Mouse (Mus musculus) G1E (cell line): ENCODE results near the gene Eid2. TPM values are rescaled to one million over a fixed set of nuclear protein-coding genes. Genes with fewer than 3 reads are reported as not detected.
A peak's percentile ranks its signal among the peaks of the same experiment; 100 is the strongest.

Experiments used
- ATAC-seq: 2 replicates; pipeline ENCODE4 v1.8.0; 2016; ENCODE audit warnings: mild to moderate bottlenecking; ENCODE audit not compliant: insufficient number of reproducible peaks, poor library complexity, low FRiP score, severe bottlenecking; ENCODE audit errors: extremely low read depth
- DNase-seq: peaks from one replicate; pipeline ENCODE4 v3.0.0; 2012; ENCODE audit warnings: low spot score
- H3K27me3 ChIP-seq: 2 replicates; pipeline ENCODE4 v1.6.1; 2012; ENCODE audit warnings: mild to moderate bottlenecking, low read length, inconsistent platforms; ENCODE audit not compliant: insufficient read depth
- H3K36me3 ChIP-seq: replicated peaks from 2 replicates; pipeline ENCODE3; 2012; ENCODE audit warnings: mild to moderate bottlenecking, inconsistent platforms
- H3K4me1 ChIP-seq: 2 replicates; pipeline ENCODE4 v1.6.1; 2012; ENCODE audit warnings: low read depth, low read length, inconsistent platforms, mixed read lengths; ENCODE audit not compliant: insufficient read depth
- H3K4me3 ChIP-seq: 2 replicates; pipeline ENCODE4 v1.5.1; 2012; ENCODE audit warnings: low read depth, mild to moderate bottlenecking, inconsistent platforms, low read length, moderate library complexity, mixed read lengths
- H3K9me3 ChIP-seq: replicated peaks from 2 replicates; pipeline ENCODE4 v1.6.1; 2012; ENCODE audit warnings: inconsistent platforms
- CTCF ChIP-seq: IDR thresholded peaks from 2 replicates; pipeline ENCODE4 v1.5.1; 2012; ENCODE audit warnings: low read depth, low read length, inconsistent platforms, mixed read lengths
- GATA1 ChIP-seq: IDR thresholded peaks from 2 replicates; pipeline ENCODE4 v1.6.1; 2012; ENCODE audit warnings: borderline replicate concordance, low read length, inconsistent platforms, mixed read lengths
- GATA2 ChIP-seq: IDR thresholded peaks from 2 replicates; pipeline ENCODE4 v1.6.1; 2012; ENCODE audit warnings: low read depth, low read length, inconsistent platforms, borderline replicate concordance
- POLR2AphosphoS5 ChIP-seq: IDR thresholded peaks from 2 replicates; pipeline ENCODE4 v1.6.1; 2012; ENCODE audit warnings: low read depth, low read length, inconsistent platforms; ENCODE audit not compliant: insufficient replicate concordance
- TAL1 ChIP-seq: conservative IDR thresholded peaks from 2 replicates; pipeline ENCODE4 v1.6.1; 2012; ENCODE audit warnings: low read depth, low read length, inconsistent platforms, mixed read lengths
- polyA plus RNA-seq: library from polyadenylated mRNA; stranded (reverse); fragments of >175 nt; gene quantifications from 2 replicates; pipeline ENCODE4 v1.2.3, GENCODE M21; 2012
- total RNA-seq, 2 experiments: library from RNA; stranded (forward) in 1 of 2; stranded (reverse) in 1 of 2; fragments of 200-1000 nt in 1 of 2; fragments of >200 nt in 1 of 2; fragmentation: Nextera tagmentation in 1 of 2; gene quantifications; 2 replicates each; pipeline ENCODE4 v1.2.3; 2014 to 2017

The Eid2 gene
- total and polyA plus RNA-seq, 3 experiments = 18.0 to 51.7 (median 23.5) TPM

GRCm38 (mm10) chr7:28254591-28254990 lies 13.1 kb upstream of the Eid2 start:
- TF ChIP-seq TAL1 (peak; percentile 52), CTCF (no peak), GATA1 (no peak), GATA2 (no peak)

GRCm38 (mm10) chr7:28255476-28255875 lies 12.2 kb upstream of the Eid2 start:
- Histone ChIP-seq H3K27me3 (no peaks in the 10 kb centered on the region), H3K36me3 (no peaks in the 10 kb centered on the region), H3K4me1 (peaks cover 15% of the 10 kb centered on the region), H3K9me3 (peaks cover 9% of the 10 kb centered on the region), H3K4me3 (no peak overlapping the region)
- no peak for ATAC-seq
- no peak for DNase-seq
- TF ChIP-seq GATA2 (no peak), CTCF (peak; percentile 50; the same call in 1 of the 2 replicates)

More at GRCm38 (mm10) chr7:28254591-28254990, 13.1 kb upstream of the Eid2 start:
- DNase-seq = peak; percentile 41
- Histone ChIP-seq H3K9me3 (peaks cover 9% of the 10 kb centered on the region), H3K27me3 (no peaks in the 10 kb centered on the region), H3K36me3 (no peaks in the 10 kb centered on the region), H3K4me3 (no peak overlapping the region; the same call in 1 of the 2 replicates), H3K4me1 (peaks cover 17% of the 10 kb centered on the region)
- ATAC-seq = peak; percentile 80

- Histone ChIP-seq H3K9me3 (no peaks in the 10 kb centered on the region), H3K36me3 (no peaks in the 10 kb centered on the region), H3K4me3 (no peak overlapping the region), H3K4me1 (peaks cover 14% of the 10 kb centered on the region), H3K27me3 (peaks cover 13% of the 10 kb centered on the region)
- ATAC-seq = no peak
- TF ChIP-seq GATA1 (no peak), CTCF (no peak), TAL1 (no peak), POLR2AphosphoS5 (no peak), GATA2 (no peak)
- DNase-seq = no peak
Measured at GRCm38 (mm10) chr7:28262861-28263260, 4.8 kb upstream of the Eid2 start.

GRCm38 (mm10) chr7:28263786-28264185 lies 3.9 kb upstream of the Eid2 start:
- Histone ChIP-seq H3K36me3 (no peaks in the 10 kb centered on the region), H3K4me3 (no peak overlapping the region), H3K27me3 (peaks cover 13% of the 10 kb centered on the region), H3K9me3 (no peaks in the 10 kb centered on the region), H3K4me1 (peaks cover 15% of the 10 kb centered on the region)
- ATAC-seq (peak; percentile 68), DNase-seq (peak; percentile 73)
- TF ChIP-seq GATA1 (no peak), POLR2AphosphoS5 (no peak), CTCF (no peak), TAL1 (no peak), GATA2 (no peak)

- no peak for ATAC-seq
- DNase-seq = no peak
- Histone ChIP-seq H3K27me3 (peaks cover 13% of the 10 kb centered on the region), H3K4me3 (no peak overlapping the region), H3K9me3 (no peaks in the 10 kb centered on the region), H3K4me1 (peaks cover 17% of the 10 kb centered on the region), H3K36me3 (peaks cover 8% of the 10 kb centered on the region)
- no peak for TF ChIP-seq GATA2
- TF ChIP-seq CTCF = no peak
- TF ChIP-seq POLR2AphosphoS5 = no peak
- TF ChIP-seq GATA1 = no peak
- no peak for TF ChIP-seq TAL1
Measured at GRCm38 (mm10) chr7:28265391-28265790, 2.3 kb upstream of the Eid2 start.

GRCm38 (mm10) chr7:28268042-28268531 lies 406 bp downstream of the Eid2 start:
- Histone ChIP-seq H3K27me3 (peaks cover 2% of the 10 kb centered on the region), H3K36me3 (peaks cover 25% of the 10 kb centered on the region), H3K4me3 (peak overlapping the region; percentile 93), H3K4me1 (peaks cover 3% of the 10 kb centered on the region; the same call in 1 of the 2 replicates), H3K9me3 (no peaks in the 10 kb centered on the region; the same call in 1 of the 2 replicates)
- ATAC-seq = 0 out of 2 replicates have a peak, but pooled peaks have one; percentile 4
- DNase-seq = peak; percentile 65
- TF ChIP-seq TAL1 (no peak), POLR2AphosphoS5 (no peak), CTCF (no peak), GATA1 (no peak), GATA2 (no peak)

- H3K36me3 ChIP-seq = peaks cover 28% of the 10 kb centered on the region
- ATAC-seq = no peak
- H3K4me1 ChIP-seq = peaks cover 3% of the 10 kb centered on the region; the same call in 1 of the 2 replicates
Measured at GRCm38 (mm10) chr7:28268576-28268975, 895 bp downstream of the Eid2 start.

More at GRCm38 (mm10) chr7:28268576-28268975, 895 bp downstream of the Eid2 start:
- no peak for TF ChIP-seq CTCF
- no peak for TF ChIP-seq POLR2AphosphoS5
- no peak for TF ChIP-seq GATA1
- no peak for TF ChIP-seq TAL1
- TF ChIP-seq GATA2 = no peak
- Histone ChIP-seq H3K4me3 (peak overlapping the region; percentile 93), H3K27me3 (peaks cover 2% of the 10 kb centered on the region), H3K9me3 (no peaks in the 10 kb centered on the region; the same call in 1 of the 2 replicates)
- DNase-seq = peak; percentile 34
